Mouse (Mus musculus) spleen, adult 2 months (tissue): ENCODE results near the gene Mllt11. TPM values are rescaled to one million over a fixed set of nuclear protein-coding genes. Genes with fewer than 3 reads are reported as not detected.
"Not testable (repeated sequence)": the region's sequence is repeated elsewhere in the genome, so short reads cannot be mapped to it uniquely, and the experiment has no call there.

Experiments used
- DNase-seq, 2 experiments: peaks; one replicate each; pipeline versions ENCODE4 v3.0.0 to v3.0.0-alpha.2; 2012 to 2021; ENCODE audit warnings: low spot score in 2 of 2, low read depth in 1 of 2
- H3K27ac ChIP-seq: fragments of 200-500 bp; 2 replicates; pipeline ENCODE4 v1.5.1; 2012; ENCODE audit warnings: low read length, inconsistent platforms; ENCODE audit not compliant: insufficient read depth
- H3K27me3 ChIP-seq: fragments of 200-500 bp; 2 replicates; pipeline ENCODE4 v1.6.1; 2012; ENCODE audit warnings: mild to moderate bottlenecking, moderate library complexity, low read length, inconsistent platforms; ENCODE audit not compliant: control insufficient read depth, insufficient read depth
- H3K36me3 ChIP-seq: fragments of 200-500 bp; 2 replicates; pipeline ENCODE4 v1.6.1; 2012; ENCODE audit warnings: mild to moderate bottlenecking, low read length, inconsistent platforms; ENCODE audit not compliant: control insufficient read depth, insufficient read depth
- H3K4me1 ChIP-seq: fragments of 200-500 bp; 2 replicates; pipeline ENCODE4 v1.6.1; 2011; ENCODE audit warnings: inconsistent platforms; ENCODE audit not compliant: control insufficient read depth, insufficient read depth, insufficient read length
- H3K4me3 ChIP-seq: fragments of 200-500 bp; 2 replicates; pipeline ENCODE4 v1.5.1; 2011; ENCODE audit warnings: mild to moderate bottlenecking, inconsistent platforms; ENCODE audit not compliant: insufficient read depth, insufficient read length; ENCODE audit errors: extremely low read depth
- CTCF ChIP-seq: fragments of 200-500 bp; IDR thresholded peaks from 2 replicates; pipeline ENCODE4 v1.5.1; 2011; ENCODE audit warnings: mild to moderate bottlenecking, inconsistent platforms; ENCODE audit not compliant: insufficient read depth, insufficient read length, insufficient replicate concordance; ENCODE audit errors: extremely low read depth
- POLR2A ChIP-seq: fragments of 200-500 bp; IDR thresholded peaks from 2 replicates; pipeline ENCODE4 v1.6.1; 2011; ENCODE audit warnings: low read depth, low read length, inconsistent platforms
- WGBS: fragments of 180-500 bp; shearing (Covaris S2); methylation state at CpG from one replicate; pipeline ENCODE4 v1.1.7; 2018; 5-methylcytosine and 5-hydroxymethylcytosine counted together
- polyA plus RNA-seq: library from polyadenylated mRNA; depleted of rRNA; stranded (reverse); fragments of >200 nt; gene quantifications from 2 replicates; pipeline ENCODE4 v1.2.3, GENCODE M21; 2012

The Mllt11 gene
- polyA plus RNA-seq, 1 experiment, result 16.2 TPM

DNA sequence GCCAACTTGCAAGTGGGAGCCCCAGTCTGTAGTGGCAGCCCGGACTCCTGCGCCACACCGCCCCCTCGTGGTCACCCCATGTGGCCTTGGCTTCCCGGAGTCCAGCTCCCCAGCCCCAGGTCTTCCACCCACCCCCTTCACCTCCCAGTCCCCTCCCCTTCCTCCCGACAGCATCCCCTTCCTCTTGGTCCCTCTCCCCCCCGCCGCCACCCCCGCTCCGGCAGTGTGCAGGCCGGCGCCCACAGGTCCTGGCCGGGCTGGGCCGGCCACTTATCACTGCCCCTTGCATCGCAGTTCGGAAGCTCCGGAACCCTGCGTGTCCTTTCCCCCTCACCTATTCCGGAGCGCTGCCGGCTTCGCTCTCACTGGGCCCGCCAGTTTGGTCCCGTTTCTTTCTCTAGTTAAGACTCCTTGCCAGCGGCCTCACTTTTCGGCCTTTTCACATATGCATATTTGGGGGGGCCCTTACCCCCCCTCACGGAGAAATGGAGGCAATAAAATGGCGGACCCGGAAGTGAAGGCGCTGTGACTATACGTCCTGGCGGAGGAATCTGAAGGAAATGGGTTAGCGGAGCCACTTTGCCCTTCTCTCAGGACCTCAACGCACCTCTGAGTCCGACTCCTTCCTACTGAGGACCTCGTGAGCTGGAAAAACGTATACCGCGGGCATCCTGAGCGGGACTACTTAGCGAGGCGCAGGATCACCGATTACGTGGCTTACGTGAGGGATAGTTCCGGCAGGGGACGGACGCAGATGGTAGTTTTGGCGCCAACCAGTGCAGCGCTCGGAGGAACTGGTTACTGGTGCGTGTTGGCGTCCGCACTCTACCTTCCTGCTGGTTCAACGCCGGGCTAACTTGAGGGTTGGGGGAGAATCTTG is 14.5 kb downstream of the Mllt11 start, which contains the start of gene Gabpb2:
Gene Gabpb2, minus strand, starts transcription at position 662 of the 880 bp plus-strand sequence.
- peak; percentile 67; the same call in 1 of the 2 replicates for TF ChIP-seq POLR2A
- peak; percentile 89 for TF ChIP-seq CTCF

DNA sequence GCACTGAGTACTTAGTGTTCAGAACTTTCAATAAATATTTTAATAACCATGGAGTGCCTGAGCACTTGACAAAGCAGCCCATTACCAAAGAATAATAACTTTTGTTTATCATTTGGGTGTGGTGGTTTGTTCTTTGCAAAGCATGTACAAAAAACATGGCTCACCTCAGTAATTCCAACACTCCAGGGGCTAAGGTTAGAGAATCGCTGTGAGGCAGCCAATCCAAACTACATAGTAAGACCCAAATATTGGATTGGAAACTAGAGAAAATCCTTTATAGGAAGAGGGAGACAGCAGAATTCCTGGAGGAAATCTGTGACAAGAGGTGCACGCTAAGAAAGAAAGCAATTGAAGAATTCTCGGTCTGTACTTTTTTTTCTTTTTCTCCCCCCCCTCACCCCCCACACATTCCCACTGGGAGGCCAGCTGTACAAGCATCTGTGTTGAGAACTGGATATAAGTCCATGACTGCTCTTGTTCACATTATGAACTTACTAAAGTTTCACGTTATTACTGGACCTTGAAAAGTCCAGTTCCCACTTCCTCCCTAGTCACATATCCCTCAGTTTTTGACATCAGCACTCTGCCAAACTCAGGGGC is 15.2 kb downstream of the Mllt11 start:
- WGBS, result 16% methylated on average over 4 of the region's 4 CpGs
- Histone ChIP-seq H3K27me3 (no peaks in the 10 kb centered on the region), H3K4me3 (peak overlapping the region; percentile 88; the same call in 1 of the 2 replicates), H3K4me1 (no peaks in the 10 kb centered on the region), H3K36me3 (peaks cover 11% of the 10 kb centered on the region), H3K27ac (no peak overlapping the region)
- TF ChIP-seq CTCF (no peak), POLR2A (no peak)
- DNase-seq, result no peak

More for the DNA sequence above, 14.5 kb downstream of the Mllt11 start, which contains the start of gene Gabpb2:
- H3K27ac ChIP-seq, result peak within 1 kb of the TSS; percentile 100
- no peaks in the 10 kb centered on the region for H3K4me1 ChIP-seq
- peak within 1 kb of the TSS; percentile 88 for H3K4me3 ChIP-seq
- peaks cover 10% of the 10 kb centered on the region for H3K36me3 ChIP-seq
- DNase-seq, result peak; percentile 89 to 94
- WGBS, result under 1% methylated on average over 56 of the region's 56 CpGs
- H3K27me3 ChIP-seq, result no peaks in the 10 kb centered on the region

DNA sequence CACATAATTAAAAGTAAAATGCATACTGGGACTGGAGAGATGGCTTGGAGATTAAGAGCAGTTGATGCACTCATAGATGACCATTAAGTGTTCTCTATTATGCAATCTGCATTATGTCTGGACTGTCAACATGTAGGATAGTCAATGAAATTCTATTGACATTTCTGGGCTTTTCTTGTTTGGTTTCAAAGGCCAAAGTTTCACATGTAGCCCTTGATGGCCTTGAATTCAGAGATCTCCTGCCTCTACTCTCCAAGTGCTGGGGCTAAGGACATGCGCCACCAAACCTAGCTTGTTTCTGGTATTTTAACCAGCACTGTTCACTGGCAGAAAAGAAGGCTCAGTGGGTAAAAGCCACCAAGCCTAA is 18.4 kb downstream of the Mllt11 start:
- no peak for DNase-seq
- peaks cover 15% of the 10 kb centered on the region for H3K36me3 ChIP-seq

DNA sequence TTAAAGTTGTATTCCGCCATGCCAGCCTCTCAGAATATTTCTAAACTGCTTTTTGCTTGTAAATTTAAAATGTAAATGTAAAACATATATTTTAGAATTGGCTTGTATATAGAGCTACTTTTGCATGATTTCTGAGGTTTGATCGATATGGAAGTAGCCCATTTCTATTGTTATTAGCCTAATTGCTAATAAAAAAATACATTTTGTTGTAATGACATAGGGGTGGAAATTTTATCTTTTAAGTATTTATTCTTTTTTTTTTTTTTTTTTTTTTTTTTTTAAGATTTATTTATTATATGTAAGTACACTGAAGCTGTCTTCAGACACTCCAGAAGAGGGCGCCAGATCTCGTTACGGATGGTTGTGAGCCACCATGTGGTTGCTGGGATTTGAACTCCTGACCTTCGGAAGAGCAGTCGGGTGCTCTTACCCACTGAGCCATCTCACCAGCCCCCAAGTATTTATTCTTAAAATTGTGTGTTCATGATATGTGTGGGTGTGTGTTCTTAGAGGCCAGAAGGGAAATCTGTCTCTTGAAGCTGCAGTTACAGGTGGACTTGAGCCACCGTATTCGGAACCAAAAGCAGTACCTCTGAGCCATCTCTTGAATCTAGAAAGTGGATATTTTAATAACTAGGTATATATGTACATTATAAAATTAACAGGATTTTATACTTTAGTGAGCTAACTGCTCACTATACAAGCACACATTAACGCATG is 18.9 kb downstream of the Mllt11 start:
- H3K27me3 ChIP-seq, DNase-seq, H3K4me3 ChIP-seq, H3K27ac ChIP-seq, H3K4me1 ChIP-seq: not testable (repeated sequence)
- WGBS, result 86% methylated on average over 10 of the region's 10 CpGs
- peaks cover 15% of the 10 kb centered on the region for H3K36me3 ChIP-seq

More for the DNA sequence above, 18.4 kb downstream of the Mllt11 start:
- 100% methylated on average over 1 of the region's 1 CpGs for WGBS
- Histone ChIP-seq H3K4me1 (no peaks in the 10 kb centered on the region), H3K27ac (no peak overlapping the region), H3K27me3 (no peaks in the 10 kb centered on the region), H3K4me3 (no peak overlapping the region)
- TF ChIP-seq CTCF (no peak), POLR2A (no peak)

DNA sequence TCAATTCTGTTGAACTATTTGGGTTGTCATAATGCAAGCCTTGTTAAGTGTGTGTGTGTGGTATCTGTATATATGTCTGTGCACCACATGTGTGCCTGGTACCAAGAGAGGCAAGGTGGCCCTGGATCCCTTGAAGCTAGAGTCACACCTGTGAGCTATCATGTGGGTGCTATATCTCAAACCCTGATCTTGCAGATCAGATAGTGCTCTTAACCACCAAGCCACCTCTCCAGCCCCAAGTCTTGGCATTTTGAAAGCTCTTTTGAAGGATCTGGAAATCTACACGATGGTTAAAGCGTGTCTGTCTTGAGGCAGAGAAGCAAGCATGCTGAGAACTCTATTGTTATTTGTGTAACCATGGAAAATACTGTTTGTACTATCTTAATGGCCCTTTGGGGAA is 21.4 kb downstream of the Mllt11 start:
- DNase-seq, result no peak
- Histone ChIP-seq H3K4me3 (no peak overlapping the region), H3K27me3 (no peaks in the 10 kb centered on the region), H3K27ac (no peak overlapping the region), H3K4me1 (no peaks in the 10 kb centered on the region), H3K36me3 (peaks cover 27% of the 10 kb centered on the region)
- TF ChIP-seq CTCF (no peak), POLR2A (no peak)
- WGBS, result 87% methylated on average over 2 of the region's 2 CpGs

DNA sequence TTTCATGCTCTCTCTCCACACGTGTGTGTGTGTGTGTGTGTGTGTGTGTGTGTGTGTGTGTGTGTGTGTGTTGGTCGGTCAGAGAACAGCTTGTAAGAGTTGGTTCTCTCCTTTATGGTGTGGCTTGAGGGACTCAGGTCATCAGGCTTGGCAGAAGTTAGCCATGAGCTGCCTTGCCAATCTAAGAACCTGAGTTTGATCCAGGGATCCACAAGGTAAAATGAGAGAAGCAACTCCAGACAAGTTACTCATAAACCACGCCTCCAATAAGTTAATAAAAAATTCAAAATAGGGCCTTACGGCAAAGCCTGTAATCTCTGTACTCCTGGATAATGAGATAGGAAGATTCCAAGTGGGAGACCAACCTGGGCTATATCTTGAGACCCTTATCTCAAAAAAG is 23.7 kb downstream of the Mllt11 start:
- Histone ChIP-seq H3K27me3 (no peaks in the 10 kb centered on the region), H3K4me1 (no peaks in the 10 kb centered on the region), H3K36me3 (peaks cover 33% of the 10 kb centered on the region), H3K4me3 (no peak overlapping the region), H3K27ac (no peak overlapping the region)
- DNase-seq, result no peak
- WGBS, result 79% methylated on average over 4 of the region's 4 CpGs
- TF ChIP-seq POLR2A, result no peak
- TF ChIP-seq CTCF, result no peak
